Mouse (Mus musculus): ENCODE data around the gene Scimp.

DNA sequence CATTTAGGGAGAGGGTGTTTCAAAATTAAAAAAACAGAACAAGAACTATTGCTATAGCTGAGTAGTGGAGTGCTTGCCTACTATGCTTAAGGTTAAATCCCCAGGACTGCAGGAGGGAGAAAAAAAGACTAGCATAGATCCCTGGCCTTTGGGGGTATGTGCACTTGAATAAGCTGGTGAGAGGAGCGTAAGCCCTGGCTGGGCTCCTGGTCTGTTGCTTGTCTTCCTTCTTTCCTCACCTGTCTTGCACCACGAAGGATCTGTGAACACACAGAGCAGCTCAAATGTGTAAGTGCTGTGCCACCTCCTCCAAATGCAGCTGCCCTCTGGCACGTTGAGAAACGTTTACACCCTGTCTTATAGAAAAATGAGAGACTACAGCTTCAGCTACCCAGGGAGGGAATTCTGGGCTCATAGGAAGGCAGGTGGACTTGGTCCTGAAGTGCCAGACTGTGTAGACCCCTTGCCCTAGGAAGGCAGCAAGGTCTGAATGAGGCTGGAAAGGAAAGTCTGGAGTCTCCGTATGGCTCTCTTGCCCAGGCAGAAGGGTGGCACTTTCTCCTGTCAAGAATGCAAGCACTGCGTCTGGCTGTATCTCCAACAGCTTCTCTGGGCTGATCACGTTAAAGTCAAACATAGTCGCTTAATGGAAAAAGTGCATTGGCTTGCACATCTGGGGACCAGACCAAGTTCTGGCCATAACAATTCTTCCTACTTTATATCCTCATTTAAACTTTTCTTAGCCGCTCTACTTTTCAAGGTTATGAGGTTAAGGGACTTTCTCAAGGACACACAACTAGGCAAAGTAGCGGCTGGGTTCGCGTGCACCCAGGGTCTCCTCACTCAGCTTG is 31.5 kb upstream of the Scimp start:
- TF ChIP-seq POLR2A (IDR thresholded peaks at IDR 0.05; ENCODE audit: insufficient read length, low read depth), result no peak
- no peak for TF ChIP-seq SRF (IDR thresholded peaks at IDR 0.05; ENCODE audit: control insufficient read depth, insufficient read length, low read depth)
- no peak for TF ChIP-seq REST (IDR thresholded peaks at IDR 0.05; ENCODE audit: insufficient read depth, insufficient read length)
